Mouse (Mus musculus): ENCODE results near the gene Camk1d.

- TF ChIP-seq CTCF (IDR thresholded peaks at IDR 0.05; ENCODE audit: control insufficient read depth, insufficient read depth, low read length) (no peak), POLR2A (IDR thresholded peaks at IDR 0.05; ENCODE audit: borderline replicate concordance, control insufficient read depth, low read depth, low read length) (no peak)
Measured at GRCm38 (mm10) chr2:5314530-5315166, 399.7 kb downstream of the Camk1d start.

Measured in bone marrow, adult 2 months (tissue).